Mouse (Mus musculus): ENCODE data around the gene Mis18bp1.
A peak's percentile ranks its signal among the peaks of the same experiment; 100 is the strongest.
"Not testable (repeated sequence)": the region's sequence is repeated elsewhere in the genome, so short reads cannot be mapped to it uniquely, and the experiment has no call there.

The Mis18bp1 gene

GRCm38 (mm10) chr12:65172021-65172951 lies at the start of gene Mis18bp1:
Gene Mis18bp1, minus strand, starts transcription at chr12:65172604.
- peak; percentile 98 for DNase-seq

GRCm38 (mm10) chr12:65216404-65216840 lies 44.0 kb upstream of the Mis18bp1 start:
- DNase-seq: no peak

DNA sequence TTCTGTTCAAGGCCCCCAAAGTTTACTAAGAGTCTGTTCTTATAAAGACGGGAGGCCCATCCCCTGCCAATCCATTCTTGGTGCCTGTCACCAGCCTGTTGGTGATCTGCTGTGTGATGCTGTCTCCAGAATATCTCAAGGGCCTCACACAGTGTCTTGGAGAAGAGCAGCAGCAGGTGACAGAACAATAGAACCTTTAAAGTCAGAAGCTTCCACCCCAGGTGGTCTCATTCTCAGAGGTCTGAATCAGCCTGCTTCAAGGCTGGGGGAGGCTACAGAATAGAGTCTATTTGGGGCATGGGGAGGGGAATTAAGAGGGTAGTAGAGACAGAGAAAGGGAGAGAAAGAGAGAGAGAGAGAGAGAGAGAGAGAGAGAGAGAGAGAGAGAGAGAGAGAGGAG lies 34.0 kb upstream of the Mis18bp1 start:
- no peak for DNase-seq

GRCm38 (mm10) chr12:65201812-65202211 lies 29.4 kb upstream of the Mis18bp1 start:
- DNase-seq: no peak

DNA sequence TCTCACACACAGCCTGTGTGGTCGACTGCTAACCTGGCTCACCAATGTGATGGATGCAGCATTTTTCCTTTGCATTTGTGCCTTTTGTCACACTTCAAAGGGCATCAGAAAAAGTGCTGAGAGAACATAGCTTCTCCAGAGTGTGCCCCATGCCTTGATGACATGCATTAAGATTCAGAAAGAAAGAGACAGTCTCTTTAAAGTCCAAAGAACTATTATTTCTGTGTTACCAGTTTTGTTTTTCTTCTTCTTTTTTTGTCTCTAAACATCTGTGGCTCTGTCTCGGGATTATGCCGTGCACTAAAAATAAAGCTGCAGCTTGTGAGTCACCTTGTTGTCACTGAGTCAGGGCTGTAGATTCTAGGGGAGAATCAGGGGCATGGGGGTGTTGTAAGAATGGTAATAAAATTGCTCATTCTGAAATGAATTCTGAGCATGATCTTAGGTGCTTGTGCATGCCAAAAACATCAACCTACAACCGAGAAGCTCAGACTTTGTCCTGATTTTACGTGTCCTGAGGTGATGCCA lies 21.7 kb upstream of the Mis18bp1 start:
- no peak for DNase-seq

DNA sequence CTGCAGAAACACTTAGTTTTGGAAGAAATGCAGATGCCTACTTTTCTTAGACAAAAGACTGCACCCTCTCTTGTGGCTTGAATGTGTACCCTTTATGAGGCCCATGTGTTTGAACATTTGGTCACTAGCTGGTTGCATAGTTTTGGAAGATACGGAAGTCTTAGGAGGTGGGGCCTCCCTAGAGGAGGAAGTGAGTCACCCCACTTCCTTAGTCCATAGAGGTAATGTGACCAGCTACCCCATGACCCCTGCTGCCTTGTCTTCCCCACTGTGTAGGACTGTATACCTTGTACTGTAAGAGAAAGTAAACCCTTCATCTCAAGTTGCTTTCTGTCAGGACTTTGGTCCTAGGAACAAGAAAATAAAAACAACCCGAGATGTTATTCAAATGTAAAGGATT lies 16.8 kb upstream of the Mis18bp1 start:
- DNase-seq: no peak

- peak; percentile 19 for DNase-seq
Measured at GRCm38 (mm10) chr12:65187365-65187764, 15.0 kb upstream of the Mis18bp1 start.

GRCm38 (mm10) chr12:65173736-65174135 lies 1.3 kb upstream of the Mis18bp1 start:
- no peak for DNase-seq

GRCm38 (mm10) chr12:65172959-65173358 lies 555 bp upstream of the Mis18bp1 start:
- DNase-seq: not testable (repeated sequence)

- DNase-seq: not testable (repeated sequence)
Measured at GRCm38 (mm10) chr12:65136121-65136520, 36.3 kb downstream of the Mis18bp1 start.

GRCm38 (mm10) chr12:65119451-65119850 lies 53.0 kb downstream of the Mis18bp1 start:
- DNase-seq: no peak

- no peak for DNase-seq
Measured at GRCm38 (mm10) chr12:65118968-65119367, 53.4 kb downstream of the Mis18bp1 start.

DNA sequence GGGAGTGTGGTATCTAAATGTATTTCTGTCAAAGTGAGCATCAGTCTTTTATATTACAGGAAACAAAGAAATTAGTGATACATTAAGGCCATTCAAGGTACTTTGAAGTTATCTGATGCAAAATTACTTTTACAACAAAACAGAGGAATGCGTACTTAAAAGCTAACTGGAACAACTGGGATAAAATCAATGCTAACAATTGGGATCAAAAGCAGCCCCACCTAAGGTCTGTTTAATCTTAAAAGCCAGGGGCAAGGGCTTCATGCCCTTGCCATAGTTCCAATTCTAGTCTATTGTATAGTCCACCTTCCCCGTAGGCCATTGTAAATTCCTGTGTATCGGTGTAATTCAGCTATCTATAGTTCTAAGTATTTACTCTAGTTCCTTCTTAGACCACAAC lies 57.4 kb downstream of the Mis18bp1 start:
- DNase-seq: not testable (repeated sequence)

GRCm38 (mm10) chr12:65113925-65114324 lies 58.5 kb downstream of the Mis18bp1 start:
- DNase-seq: no peak

- DNase-seq: no peak
Measured at GRCm38 (mm10) chr12:65112811-65113210, 59.6 kb downstream of the Mis18bp1 start.

GRCm38 (mm10) chr12:65111503-65111902 lies 60.9 kb downstream of the Mis18bp1 start:
- DNase-seq: no peak

- no peak for DNase-seq
Measured at GRCm38 (mm10) chr12:65108746-65109145, 63.7 kb downstream of the Mis18bp1 start.
